Mouse (Mus musculus) hindbrain, embryonic 10.5 days (tissue): ENCODE results near the gene Bgn. TPM values are rescaled to one million over a fixed set of nuclear protein-coding genes. Genes with fewer than 3 reads are reported as not detected.
A peak's percentile ranks its signal among the peaks of the same experiment; 100 is the strongest.

ENCODE experiments used
- DNase-seq: peaks from one replicate; pipeline ENCODE4 v3.0.0-alpha.2; 2017; ENCODE audit warnings: low spot score
- H3K27ac ChIP-seq: fragments of 300-500 bp; sonication (generic); 2 replicates; pipeline ENCODE4 v1.5.1; 2016; ENCODE audit warnings: mild to moderate bottlenecking, moderate library complexity
- H3K27me3 ChIP-seq: fragments of 300-500 bp; sonication (generic); 2 replicates; pipeline ENCODE4 v1.6.1; 2016; ENCODE audit warnings: mild to moderate bottlenecking; ENCODE audit not compliant: poor library complexity, insufficient read depth, severe bottlenecking
- H3K36me3 ChIP-seq: fragments of 300-500 bp; sonication (generic); 2 replicates; pipeline ENCODE4 v1.6.1; 2016; ENCODE audit warnings: mild to moderate bottlenecking, moderate library complexity
- H3K4me1 ChIP-seq: fragments of 300-500 bp; sonication (generic); replicated peaks from 2 replicates; pipeline ENCODE4 v1.6.1; 2016; ENCODE audit warnings: mild to moderate bottlenecking
- H3K4me3 ChIP-seq: fragments of 300-500 bp; sonication (generic); 2 replicates; pipeline ENCODE4 v1.5.1; 2016; ENCODE audit warnings: mild to moderate bottlenecking, moderate library complexity
- H3K9me3 ChIP-seq: fragments of 300-500 bp; sonication (generic); 2 replicates; pipeline ENCODE4 v1.6.1; 2016; ENCODE audit warnings: mild to moderate bottlenecking, moderate library complexity
- WGBS: fragments of 180-500 bp; shearing (Covaris S2); methylation state at CpG from one replicate; pipeline ENCODE4 v1.1.7; 2016; 5-methylcytosine and 5-hydroxymethylcytosine counted together
- polyA plus RNA-seq: library from polyadenylated mRNA; unstranded; fragments of >200 nt; fragmentation: Nextera tagmentation; extraction: Ambion mirVana; gene quantifications from 2 replicates; pipeline ENCODE4 v1.2.1, GENCODE M21; 2016

Bgn gene
- polyA plus RNA-seq = 17.0 and 24.3 TPM in 2 replicates

- Histone ChIP-seq H3K9me3 (no peaks in the 10 kb centered on the region), H3K4me3 (peak within 1 kb of the TSS; percentile 37), H3K27me3 (peaks cover 57% of the 10 kb centered on the region), H3K4me1 (no peaks in the 10 kb centered on the region), H3K27ac (peak within 1 kb of the TSS; percentile 59), H3K36me3 (no peaks in the 10 kb centered on the region)
- DNase-seq = peak; percentile 13
- 39% methylated on average over 9 of the region's 14 CpGs for WGBS
These were observed at the start of gene Bgn for GRCm38 (mm10) chrX:73483484-73483810. Gene Bgn (plus strand): TSS chrX:73483602.

DNA sequence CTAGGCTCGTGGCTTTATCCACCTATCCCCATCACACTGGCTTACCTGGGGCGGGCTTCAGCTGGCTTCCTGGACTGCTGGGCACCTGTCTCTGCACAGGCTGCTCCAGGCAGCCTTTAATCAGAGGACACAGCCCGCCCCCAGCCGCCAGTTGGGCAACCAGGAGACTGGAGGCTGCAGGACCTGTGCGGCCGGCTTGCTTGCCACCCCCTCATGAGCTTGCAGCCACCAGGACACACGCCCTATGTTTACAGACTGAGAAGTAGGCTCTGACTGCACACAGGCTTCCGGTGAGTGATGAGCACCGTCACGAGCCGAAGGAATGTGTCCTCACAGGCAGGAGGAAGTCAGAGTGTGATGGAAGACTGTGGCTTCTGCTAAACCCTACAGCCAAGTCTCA lies 48.1 kb upstream of the Bgn start, which contains the start of gene Trex2:
Trex2 (minus strand) TSS at position 93 of the 400 bp plus-strand sequence.
- no peaks in the 10 kb centered on the region for H3K9me3 ChIP-seq
- whole genome bisulfite sequencing = 87% methylated on average over 11 of the region's 11 CpGs
- H3K4me3 ChIP-seq = no peak within 1 kb of the TSS
- H3K36me3 ChIP-seq = peaks cover 11% of the 10 kb centered on the region
- no peaks in the 10 kb centered on the region for H3K4me1 ChIP-seq
- no peak within 1 kb of the TSS for H3K27ac ChIP-seq
- DNase-seq = no peak
- H3K27me3 ChIP-seq = peaks cover 12% of the 10 kb centered on the region; the same call in 1 of the 2 replicates

GRCm38 (mm10) chrX:73441428-73441827 lies 42.0 kb upstream of the Bgn start:
- Histone ChIP-seq H3K4me3 (no peak overlapping the region), H3K9me3 (no peaks in the 10 kb centered on the region), H3K27me3 (no peaks in the 10 kb centered on the region; the same call in 1 of the 2 replicates), H3K36me3 (peaks cover 22% of the 10 kb centered on the region), H3K27ac (no peak overlapping the region), H3K4me1 (no peaks in the 10 kb centered on the region)
- DNase-seq = no peak
- WGBS = 75% methylated on average over 2 of the region's 2 CpGs

- DNase-seq = peak; percentile 50
- Histone ChIP-seq H3K4me3 (no peak overlapping the region), H3K4me1 (no peaks in the 10 kb centered on the region), H3K27me3 (peaks cover 14% of the 10 kb centered on the region; the same call in 1 of the 2 replicates), H3K36me3 (peaks cover 25% of the 10 kb centered on the region), H3K27ac (no peak overlapping the region), H3K9me3 (no peaks in the 10 kb centered on the region)
- WGBS = 28% methylated on average over 2 of the region's 2 CpGs
These were observed 31.5 kb upstream of the Bgn start for GRCm38 (mm10) chrX:73451949-73452348.

- WGBS = 21% methylated on average over 26 of the region's 26 CpGs
- peaks cover 7% of the 10 kb centered on the region; the same call in 1 of the 2 replicates for H3K4me1 ChIP-seq
- no peaks in the 10 kb centered on the region for H3K9me3 ChIP-seq
- H3K27ac ChIP-seq = peak within 1 kb of the TSS; percentile 82
- DNase-seq = peak; percentile 91
- H3K27me3 ChIP-seq = no peaks in the 10 kb centered on the region
- H3K4me3 ChIP-seq = peak within 1 kb of the TSS; percentile 61
- H3K36me3 ChIP-seq = peaks cover 2% of the 10 kb centered on the region; the same call in 1 of the 2 replicates
These were observed 24.5 kb upstream of the Bgn start, which contains the start of gene Haus7 for GRCm38 (mm10) chrX:73458877-73459392. Gene Haus7 (minus strand): TSS chrX:73459044.

- H3K9me3 ChIP-seq = no peaks in the 10 kb centered on the region
- WGBS = 72% methylated on average over 4 of the region's 4 CpGs
These were observed 22.6 kb upstream of the Bgn start for GRCm38 (mm10) chrX:73460792-73461191.

GRCm38 (mm10) chrX:73465483-73466186 lies 17.8 kb upstream of the Bgn start:
- peaks cover 14% of the 10 kb centered on the region for H3K27me3 ChIP-seq
- no peak overlapping the region for H3K27ac ChIP-seq
- DNase-seq = no peak
- H3K4me1 ChIP-seq = no peaks in the 10 kb centered on the region
- no peaks in the 10 kb centered on the region for H3K36me3 ChIP-seq
- no peaks in the 10 kb centered on the region for H3K9me3 ChIP-seq
- WGBS = 75% methylated on average over 9 of the region's 9 CpGs
- no peak overlapping the region for H3K4me3 ChIP-seq

More at GRCm38 (mm10) chrX:73460792-73461191, 22.6 kb upstream of the Bgn start:
- H3K36me3 ChIP-seq = no peaks in the 10 kb centered on the region
- DNase-seq = no peak
- H3K4me3 ChIP-seq = no peak overlapping the region
- H3K27me3 ChIP-seq = 0 out of 2 replicates have a peak, but pooled peaks cover 4% of the 10 kb centered on the region
- peaks cover 7% of the 10 kb centered on the region; the same call in 1 of the 2 replicates for H3K4me1 ChIP-seq
- no peak overlapping the region for H3K27ac ChIP-seq

- no peaks in the 10 kb centered on the region for H3K4me1 ChIP-seq
- 57% methylated on average over 5 of the region's 5 CpGs for WGBS
- peaks cover 30% of the 10 kb centered on the region for H3K27me3 ChIP-seq
- H3K4me3 ChIP-seq = no peak overlapping the region
- H3K9me3 ChIP-seq = no peaks in the 10 kb centered on the region
- no peaks in the 10 kb centered on the region for H3K36me3 ChIP-seq
- no peak overlapping the region for H3K27ac ChIP-seq
- DNase-seq = peak; percentile 39
These were observed 15.8 kb upstream of the Bgn start for GRCm38 (mm10) chrX:73467446-73468241.

DNA sequence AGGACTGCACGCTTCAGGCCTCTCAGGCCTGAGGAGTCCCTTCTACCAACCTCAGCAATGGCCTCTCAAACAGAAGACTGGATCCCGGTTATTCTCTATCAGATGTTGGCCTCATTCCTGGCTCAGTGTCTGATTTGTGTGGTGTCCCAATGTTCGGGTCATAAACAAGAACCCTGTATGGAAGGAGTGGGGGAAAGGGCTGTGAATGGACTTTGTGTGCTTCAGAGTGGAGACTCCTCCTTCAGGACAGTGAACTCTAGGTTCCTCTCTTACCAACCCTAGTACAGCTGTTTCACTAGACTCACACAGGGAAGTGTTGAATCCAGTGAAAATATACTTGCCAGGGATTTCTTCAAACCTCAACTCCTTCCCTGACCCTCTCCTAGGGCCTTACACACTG lies 15.1 kb upstream of the Bgn start:
- H3K27me3 ChIP-seq = peaks cover 34% of the 10 kb centered on the region
- DNase-seq = no peak
- WGBS = 77% methylated on average over 3 of the region's 3 CpGs

DNA sequence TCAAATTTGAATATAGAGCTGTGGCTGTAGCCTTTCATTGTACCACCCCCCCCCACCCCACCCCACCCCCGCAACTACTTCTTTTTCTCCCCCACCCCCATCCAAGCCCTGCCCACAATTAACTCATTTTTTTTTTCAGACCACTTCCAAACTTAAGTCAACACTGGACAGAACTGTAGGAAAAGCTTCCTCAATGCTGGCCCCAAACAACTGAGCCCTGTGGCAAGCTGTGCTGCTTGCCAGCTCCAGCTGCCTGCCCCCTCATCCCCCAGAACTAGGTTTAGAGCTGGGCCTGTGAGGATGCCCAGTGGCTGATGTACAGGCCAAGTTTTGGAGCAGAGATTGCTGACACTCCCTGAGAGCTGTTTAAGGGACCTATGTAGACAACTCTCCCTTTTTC lies 14.7 kb upstream of the Bgn start:
- Histone ChIP-seq H3K4me3 (no peak overlapping the region), H3K4me1 (no peaks in the 10 kb centered on the region), H3K9me3 (no peaks in the 10 kb centered on the region), H3K27me3 (peaks cover 34% of the 10 kb centered on the region), H3K36me3 (no peaks in the 10 kb centered on the region), H3K27ac (0 out of 2 replicates have a peak overlapping the region, but pooled peaks have one; percentile 12)
- 100% methylated on average over 1 of the region's 1 CpGs for WGBS
- no peak for DNase-seq

More for the DNA sequence above, 15.1 kb upstream of the Bgn start:
- Histone ChIP-seq H3K27ac (peak overlapping the region; percentile 12; the same call in 1 of the 2 replicates), H3K9me3 (no peaks in the 10 kb centered on the region), H3K4me3 (no peak overlapping the region), H3K4me1 (no peaks in the 10 kb centered on the region), H3K36me3 (no peaks in the 10 kb centered on the region)

GRCm38 (mm10) chrX:73471764-73472163 lies 11.6 kb upstream of the Bgn start:
- Histone ChIP-seq H3K36me3 (no peaks in the 10 kb centered on the region), H3K27me3 (peaks cover 48% of the 10 kb centered on the region), H3K4me3 (no peak overlapping the region), H3K27ac (no peak overlapping the region), H3K9me3 (no peaks in the 10 kb centered on the region), H3K4me1 (peaks cover 9% of the 10 kb centered on the region; the same call in 1 of the 2 replicates)
- no peak for DNase-seq
- WGBS = 87% methylated on average over 3 of the region's 3 CpGs

- 61% methylated on average over 12 of the region's 12 CpGs for WGBS
- Histone ChIP-seq H3K4me1 (peaks cover 9% of the 10 kb centered on the region; the same call in 1 of the 2 replicates), H3K27ac (peak overlapping the region; percentile 66), H3K9me3 (no peaks in the 10 kb centered on the region), H3K36me3 (no peaks in the 10 kb centered on the region), H3K4me3 (no peak overlapping the region), H3K27me3 (peaks cover 61% of the 10 kb centered on the region)
- no peak for DNase-seq
These were observed 8.8 kb upstream of the Bgn start for GRCm38 (mm10) chrX:73474340-73475165.
